Mouse (Mus musculus) lung, embryonic 16.5 days (tissue): ENCODE measurements at regions not wholly inside any gene's neighbourhood (a gene's known extent, or its start where the extent isn't known, plus 50 kb on each side); places are given as distances from the start of the nearest gene placed in this dataset.

Source experiments
- ATAC-seq: fragments of 200-750 bp; cut with Nextera tagmentation; 2 replicates; pipeline ENCODE4 v1.8.0; 2017; ENCODE audit warnings: low read depth, mild to moderate bottlenecking, moderate library complexity
- H3K27ac ChIP-seq: fragments of 300-500 bp; sonication (generic); 2 replicates; pipeline ENCODE4 v1.5.1; 2014; ENCODE audit warnings: mild to moderate bottlenecking, control low read depth, low read length
- H3K27me3 ChIP-seq: fragments of 300-500 bp; sonication (generic); 2 replicates; pipeline ENCODE4 v1.6.1; 2014; ENCODE audit warnings: low read depth, low read length, mixed read lengths; ENCODE audit not compliant: control insufficient read depth, insufficient read depth
- H3K36me3 ChIP-seq: fragments of 300-500 bp; sonication (generic); 2 replicates; pipeline ENCODE4 v1.6.1; 2014; ENCODE audit warnings: low read length; ENCODE audit not compliant: control insufficient read depth, insufficient read depth
- H3K4me1 ChIP-seq: fragments of 300-500 bp; sonication (generic); replicated peaks from 2 replicates; pipeline ENCODE4 v1.6.1; 2014; ENCODE audit warnings: low read length, mixed read lengths; ENCODE audit not compliant: control insufficient read depth, insufficient read depth
- H3K4me2 ChIP-seq: fragments of 300-500 bp; sonication (generic); 2 replicates; pipeline ENCODE4 v1.6.1; 2014; ENCODE audit warnings: low read depth, low read length, control low read depth
- H3K4me3 ChIP-seq: fragments of 300-500 bp; sonication (generic); 2 replicates; pipeline ENCODE4 v1.5.1; 2014; ENCODE audit warnings: mild to moderate bottlenecking, low read length, control low read depth
- H3K9ac ChIP-seq: fragments of 300-500 bp; sonication (generic); 2 replicates; pipeline ENCODE4 v1.6.1; 2014; ENCODE audit warnings: low read length, control low read depth
- H3K9me3 ChIP-seq: fragments of 300-500 bp; sonication (generic); 2 replicates; pipeline ENCODE4 v1.6.1; 2016; ENCODE audit warnings: low read length; ENCODE audit not compliant: control insufficient read depth
- WGBS: fragments of 180-500 bp; shearing (Covaris S2); extraction: QIAGEN DNeasy Blood & Tissue Kit; methylation state at CpG from one replicate; pipeline ENCODE4 v1.1.7; 2014; 5-methylcytosine and 5-hydroxymethylcytosine counted together

DNA sequence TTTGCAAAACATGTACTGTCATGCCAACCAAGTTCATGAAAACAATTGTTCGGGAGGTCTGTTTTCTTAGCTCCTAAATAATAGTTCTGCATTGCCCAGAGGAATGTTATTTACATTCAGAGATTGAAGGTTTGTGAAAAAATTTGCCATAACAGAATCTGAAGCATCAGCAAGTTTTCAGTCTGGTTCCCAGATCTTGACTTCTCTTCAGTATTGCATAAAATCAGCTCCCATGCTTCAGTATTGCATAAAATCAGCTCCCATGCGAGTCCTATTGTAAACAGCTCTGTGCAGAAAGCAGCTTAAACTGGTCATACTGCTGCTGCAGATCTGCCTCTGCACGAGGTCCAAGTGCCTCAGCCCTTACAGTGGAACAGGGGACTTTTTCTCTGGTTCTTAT lies 155.5 kb downstream of the Cxcl12 start:
- WGBS, result 31% methylated on average over 3 of the region's 3 CpGs
- Histone ChIP-seq H3K9me3 (no peaks in the 10 kb centered on the region), H3K36me3 (no peaks in the 10 kb centered on the region), H3K9ac (no peak overlapping the region), H3K4me3 (no peak overlapping the region), H3K4me1 (no peaks in the 10 kb centered on the region), H3K27me3 (no peaks in the 10 kb centered on the region), H3K4me2 (no peak overlapping the region), H3K27ac (no peak overlapping the region)
- peak; percentile 67; the same call in 1 of the 2 replicates for ATAC-seq

DNA sequence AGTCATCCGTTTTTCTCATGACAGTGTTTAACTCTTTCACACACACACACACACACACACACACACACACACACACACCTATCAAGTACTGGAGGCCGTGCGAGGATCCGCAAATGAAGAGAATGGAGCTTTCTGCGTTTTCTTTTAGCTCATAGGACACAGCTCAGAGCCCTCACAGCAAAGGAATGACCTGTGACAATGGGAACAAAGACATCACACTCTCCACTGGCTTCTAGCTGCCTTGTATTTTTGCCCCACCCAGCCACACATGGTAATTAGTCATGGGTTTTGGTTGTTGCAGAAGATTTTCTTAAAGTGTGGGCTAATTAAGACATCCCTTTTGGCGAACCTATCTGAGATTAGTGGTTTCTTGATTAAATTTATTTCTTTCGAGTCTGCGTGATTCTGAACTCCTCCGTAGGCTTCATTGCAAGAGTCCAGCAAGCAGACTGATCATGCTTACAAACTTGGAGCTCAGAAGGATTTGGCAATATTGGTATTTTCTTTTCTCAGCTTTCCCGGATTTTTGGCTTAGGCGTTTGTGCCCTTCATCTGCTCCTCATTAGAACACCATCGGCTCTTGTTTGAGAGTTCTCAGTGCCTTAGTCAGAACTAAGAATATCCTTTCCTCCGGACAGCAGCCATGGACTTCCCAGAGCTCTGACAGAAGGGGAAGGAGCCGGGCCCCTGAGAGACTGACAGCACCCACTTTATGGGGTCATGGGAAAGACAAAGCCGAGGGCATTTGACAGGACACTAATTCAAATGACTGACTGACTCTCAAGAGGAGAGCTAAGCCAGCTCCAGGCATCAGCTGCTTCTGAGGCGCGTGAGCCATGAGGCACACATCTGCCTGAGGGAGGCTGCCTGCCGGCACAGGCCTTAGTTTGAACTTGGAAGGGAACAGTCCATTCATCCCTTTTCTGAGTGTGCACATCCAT lies 158.8 kb downstream of the Cxcl12 start:
- Histone ChIP-seq H3K27me3 (no peaks in the 10 kb centered on the region), H3K36me3 (no peaks in the 10 kb centered on the region), H3K27ac (no peak overlapping the region), H3K9ac (no peak overlapping the region), H3K9me3 (no peaks in the 10 kb centered on the region), H3K4me2 (no peak overlapping the region), H3K4me1 (0 out of 2 replicates have a peak, but pooled peaks cover 3% of the 10 kb centered on the region), H3K4me3 (no peak overlapping the region)
- WGBS, result 60% methylated on average over 18 of the region's 18 CpGs
- ATAC-seq, result no peak

DNA sequence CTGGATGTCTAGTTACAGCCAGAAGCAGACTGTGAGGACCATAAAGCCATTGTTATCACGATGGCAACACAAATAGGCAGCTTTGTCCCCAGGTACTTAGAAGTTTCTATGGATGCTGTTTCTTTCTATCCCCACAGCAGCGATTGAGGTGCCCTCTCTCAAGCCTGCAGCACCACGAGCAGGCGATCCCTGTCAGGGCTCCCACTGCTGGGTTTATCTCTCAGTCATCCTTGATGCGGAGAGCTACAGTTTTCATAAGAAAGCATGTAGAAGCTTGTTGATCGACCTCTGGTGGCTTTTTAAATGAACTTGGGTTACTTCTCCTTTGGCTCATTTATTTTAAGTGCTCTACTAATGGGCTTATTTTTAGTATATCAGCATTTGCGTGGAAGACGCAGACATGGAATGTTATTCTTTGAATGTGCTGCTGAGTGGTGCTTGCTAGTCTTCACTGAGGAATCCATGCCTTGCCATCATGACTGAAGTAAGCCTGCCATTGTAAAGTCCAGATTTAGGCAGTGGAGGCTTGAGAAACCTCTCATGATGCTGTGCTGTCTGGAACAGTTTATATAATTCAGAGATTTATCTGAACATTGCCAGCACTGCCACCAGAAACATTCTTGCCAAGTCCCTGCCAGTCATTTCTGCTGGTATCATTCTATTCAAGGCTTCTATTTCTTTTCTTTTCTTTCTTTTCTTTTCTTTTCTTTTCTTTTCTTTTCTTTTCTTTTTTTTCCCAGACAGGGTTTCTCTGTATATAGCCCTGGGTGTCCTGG lies 161.0 kb downstream of the Cxcl12 start:
- Histone ChIP-seq H3K4me2 (no peak overlapping the region), H3K9me3 (no peaks in the 10 kb centered on the region), H3K36me3 (no peaks in the 10 kb centered on the region), H3K4me1 (0 out of 2 replicates have a peak, but pooled peaks cover 3% of the 10 kb centered on the region), H3K9ac (no peak overlapping the region), H3K27me3 (no peaks in the 10 kb centered on the region), H3K4me3 (no peak overlapping the region), H3K27ac (no peak overlapping the region)
- ATAC-seq, result no peak
- 64% methylated on average over 8 of the region's 8 CpGs for WGBS

DNA sequence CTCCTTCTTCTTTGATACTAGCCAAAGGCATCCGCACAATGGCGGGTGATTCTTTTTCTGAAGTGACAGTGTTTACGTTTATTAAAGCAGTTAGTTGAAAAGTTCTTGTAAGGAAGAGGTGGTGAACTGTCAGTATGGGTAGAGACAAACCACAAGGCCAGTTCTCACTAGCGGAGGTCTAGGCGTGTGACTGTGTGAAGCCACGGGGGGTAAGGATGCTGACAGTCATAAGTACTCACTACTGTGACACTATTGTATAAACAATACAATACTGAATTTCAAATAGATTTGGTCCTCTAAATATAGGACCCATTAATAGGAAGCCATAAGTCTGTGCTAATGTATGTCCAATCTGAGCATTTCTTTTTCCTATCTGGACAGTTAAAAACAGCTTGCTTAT lies 161.9 kb downstream of the Cxcl12 start:
- whole genome bisulfite sequencing, result 44% methylated on average over 6 of the region's 6 CpGs
- H3K9ac ChIP-seq, result no peak overlapping the region
- 0 out of 2 replicates have a peak, but pooled peaks cover 3% of the 10 kb centered on the region for H3K4me1 ChIP-seq
- H3K4me2 ChIP-seq, result no peak overlapping the region
- H3K27me3 ChIP-seq, result no peaks in the 10 kb centered on the region
- H3K36me3 ChIP-seq, result no peaks in the 10 kb centered on the region
- no peak overlapping the region for H3K27ac ChIP-seq
- H3K9me3 ChIP-seq, result no peaks in the 10 kb centered on the region
- ATAC-seq, result peak; percentile 68
- no peak overlapping the region for H3K4me3 ChIP-seq

DNA sequence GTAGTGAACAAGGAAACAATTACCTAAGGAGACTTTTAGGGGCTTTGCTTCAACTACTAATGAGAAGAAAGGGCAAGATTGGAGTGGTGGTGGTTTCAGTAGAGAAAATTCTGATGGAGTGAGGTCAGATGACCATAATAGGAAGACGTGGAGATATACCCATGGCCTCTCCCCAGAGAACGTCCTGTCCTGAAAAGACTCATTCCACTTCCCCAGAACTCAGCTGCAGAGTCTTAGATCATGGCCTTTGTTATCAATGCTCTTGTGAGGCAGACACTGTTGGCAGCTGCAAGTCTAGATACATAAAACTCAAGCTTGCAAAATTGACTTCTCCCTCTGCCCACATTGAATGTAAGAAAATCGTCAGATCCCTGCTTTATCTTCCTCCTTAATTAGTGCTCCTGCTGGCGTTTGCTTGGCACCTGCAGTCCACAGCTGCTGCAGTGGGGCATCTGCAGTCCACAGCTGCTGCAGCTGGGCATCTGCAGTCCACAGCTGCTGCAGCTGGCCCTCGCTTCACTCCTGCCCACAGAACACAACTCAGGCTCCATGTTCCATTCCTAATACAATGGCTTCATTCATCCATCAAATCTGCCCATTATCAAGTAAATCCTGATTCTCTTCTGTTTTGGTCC lies 162.5 kb downstream of the Cxcl12 start:
- Histone ChIP-seq H3K4me1 (0 out of 2 replicates have a peak, but pooled peaks cover 3% of the 10 kb centered on the region), H3K9ac (no peak overlapping the region), H3K36me3 (no peaks in the 10 kb centered on the region), H3K9me3 (no peaks in the 10 kb centered on the region), H3K27ac (no peak overlapping the region), H3K27me3 (no peaks in the 10 kb centered on the region), H3K4me2 (no peak overlapping the region), H3K4me3 (no peak overlapping the region)
- no peak for ATAC-seq
- WGBS, result 29% methylated on average over 5 of the region's 5 CpGs

DNA sequence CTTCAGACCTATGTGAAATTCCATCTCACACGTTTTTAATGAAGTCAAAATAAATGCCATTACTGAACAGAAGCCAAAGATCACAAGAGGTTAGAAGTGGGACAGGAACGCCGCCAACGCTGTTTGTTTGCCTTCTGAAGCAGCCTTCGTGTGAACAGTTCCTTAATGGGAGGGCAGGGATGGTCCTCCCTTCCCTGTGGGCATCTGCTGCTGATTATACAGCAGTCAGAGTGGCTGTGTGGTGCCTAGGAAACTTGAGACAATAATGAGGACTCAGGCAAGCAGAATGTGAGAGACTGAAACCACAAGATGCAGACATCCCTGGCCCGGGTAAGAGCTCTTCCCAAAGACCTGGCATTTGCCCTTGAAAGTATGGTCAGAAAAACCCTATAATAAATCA lies 164.3 kb downstream of the Cxcl12 start:
- Histone ChIP-seq H3K27me3 (no peaks in the 10 kb centered on the region), H3K4me3 (no peak overlapping the region), H3K9ac (no peak overlapping the region), H3K9me3 (no peaks in the 10 kb centered on the region), H3K27ac (no peak overlapping the region), H3K4me1 (0 out of 2 replicates have a peak, but pooled peaks cover 3% of the 10 kb centered on the region), H3K36me3 (no peaks in the 10 kb centered on the region), H3K4me2 (no peak overlapping the region)
- ATAC-seq, result no peak
- 27% methylated on average over 6 of the region's 6 CpGs for WGBS

DNA sequence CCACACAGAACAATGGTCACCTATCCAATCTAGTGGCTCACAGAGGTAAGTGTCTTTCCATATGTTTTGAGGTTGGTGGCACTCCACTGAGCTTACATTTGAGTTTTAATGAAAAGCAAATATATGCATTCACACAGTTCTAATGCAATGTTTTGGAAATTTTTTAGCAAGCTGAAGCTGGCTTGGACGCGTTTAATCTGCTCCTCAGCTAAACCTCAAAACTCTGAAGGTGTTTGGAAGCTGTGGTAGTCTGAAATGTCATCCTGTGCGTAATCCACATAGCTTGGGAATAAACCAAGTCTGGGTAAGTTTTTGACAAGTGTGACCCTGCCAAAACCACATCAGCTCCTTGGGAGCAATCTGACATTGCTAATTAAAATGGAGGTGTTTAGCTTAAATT lies 173.8 kb downstream of the Cxcl12 start:
- H3K4me3 ChIP-seq, result no peak overlapping the region
- H3K36me3 ChIP-seq, result no peaks in the 10 kb centered on the region
- H3K27ac ChIP-seq, result no peak overlapping the region
- H3K4me2 ChIP-seq, result no peak overlapping the region
- no peak overlapping the region for H3K9ac ChIP-seq
- 74% methylated on average over 3 of the region's 3 CpGs for WGBS
- no peaks in the 10 kb centered on the region for H3K9me3 ChIP-seq
- H3K4me1 ChIP-seq, result no peaks in the 10 kb centered on the region
- H3K27me3 ChIP-seq, result no peaks in the 10 kb centered on the region
- no peak for ATAC-seq

DNA sequence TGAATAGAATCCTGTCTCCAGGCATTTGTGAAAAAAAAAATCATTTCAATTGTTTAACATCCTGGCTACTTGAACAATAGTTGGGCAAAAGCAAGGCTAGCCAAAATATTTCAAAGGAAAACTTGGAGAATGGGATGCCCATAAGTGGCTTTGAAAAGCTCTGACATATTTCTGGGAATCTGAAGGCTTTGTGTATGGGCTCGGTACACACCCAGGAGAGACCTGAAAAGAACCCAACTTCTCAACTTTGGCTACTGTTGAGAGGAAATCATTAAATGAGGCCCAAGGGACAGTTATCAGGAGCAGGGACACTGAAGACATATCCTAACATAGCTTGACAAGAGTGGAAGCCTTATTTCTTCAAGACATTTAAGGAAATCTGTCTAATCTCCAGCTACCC lies 179.0 kb downstream of the Cxcl12 start:
- WGBS, result 88% methylated on average over 1 of the region's 1 CpGs
- Histone ChIP-seq H3K36me3 (no peaks in the 10 kb centered on the region), H3K27ac (no peak overlapping the region), H3K9ac (no peak overlapping the region), H3K27me3 (no peaks in the 10 kb centered on the region), H3K4me3 (no peak overlapping the region), H3K4me1 (no peaks in the 10 kb centered on the region), H3K4me2 (no peak overlapping the region), H3K9me3 (no peaks in the 10 kb centered on the region)
- ATAC-seq, result no peak

DNA sequence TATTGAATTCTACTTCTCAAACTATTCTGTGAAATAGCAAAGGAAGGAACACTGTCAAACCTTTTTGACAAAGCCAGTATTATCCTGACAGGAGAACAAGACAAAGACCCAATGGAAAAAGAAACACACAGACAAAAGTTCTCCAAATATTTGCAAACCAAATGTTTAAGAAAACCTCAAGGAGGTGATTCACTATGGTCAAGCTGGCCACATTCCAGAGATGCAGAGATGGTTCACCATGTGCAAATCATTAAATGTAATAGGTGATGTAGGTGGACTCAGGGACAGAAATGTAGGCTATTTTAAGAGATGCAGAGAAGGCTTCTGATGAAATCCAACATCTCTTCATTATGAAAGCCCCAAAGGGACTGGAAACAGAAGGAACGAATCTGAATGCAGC lies 183.5 kb downstream of the Cxcl12 start:
- no peaks in the 10 kb centered on the region for H3K27me3 ChIP-seq
- H3K4me3 ChIP-seq, result no peak overlapping the region
- no peak overlapping the region for H3K4me2 ChIP-seq
- no peaks in the 10 kb centered on the region for H3K36me3 ChIP-seq
- H3K9ac ChIP-seq, result no peak overlapping the region
- 81% methylated on average over 1 of the region's 1 CpGs for WGBS
- H3K4me1 ChIP-seq, result no peaks in the 10 kb centered on the region
- H3K9me3 ChIP-seq, result no peaks in the 10 kb centered on the region
- no peak overlapping the region for H3K27ac ChIP-seq
- ATAC-seq, result no peak
